Mouse (Mus musculus) CD8-positive naive resting alpha-beta T cell, adult 57 days (primary cell): ENCODE results near the gene Psrc1. TPM values are rescaled to one million over a fixed set of nuclear protein-coding genes. Genes with fewer than 3 reads are reported as not detected.

Experiments
- total RNA-seq: library from RNA; stranded (reverse); gene quantifications from one replicate; pipeline ENCODE4 v1.2.4, GENCODE M21; 2023

Psrc1 gene
- total RNA-seq: 0.40 TPM

DNA sequence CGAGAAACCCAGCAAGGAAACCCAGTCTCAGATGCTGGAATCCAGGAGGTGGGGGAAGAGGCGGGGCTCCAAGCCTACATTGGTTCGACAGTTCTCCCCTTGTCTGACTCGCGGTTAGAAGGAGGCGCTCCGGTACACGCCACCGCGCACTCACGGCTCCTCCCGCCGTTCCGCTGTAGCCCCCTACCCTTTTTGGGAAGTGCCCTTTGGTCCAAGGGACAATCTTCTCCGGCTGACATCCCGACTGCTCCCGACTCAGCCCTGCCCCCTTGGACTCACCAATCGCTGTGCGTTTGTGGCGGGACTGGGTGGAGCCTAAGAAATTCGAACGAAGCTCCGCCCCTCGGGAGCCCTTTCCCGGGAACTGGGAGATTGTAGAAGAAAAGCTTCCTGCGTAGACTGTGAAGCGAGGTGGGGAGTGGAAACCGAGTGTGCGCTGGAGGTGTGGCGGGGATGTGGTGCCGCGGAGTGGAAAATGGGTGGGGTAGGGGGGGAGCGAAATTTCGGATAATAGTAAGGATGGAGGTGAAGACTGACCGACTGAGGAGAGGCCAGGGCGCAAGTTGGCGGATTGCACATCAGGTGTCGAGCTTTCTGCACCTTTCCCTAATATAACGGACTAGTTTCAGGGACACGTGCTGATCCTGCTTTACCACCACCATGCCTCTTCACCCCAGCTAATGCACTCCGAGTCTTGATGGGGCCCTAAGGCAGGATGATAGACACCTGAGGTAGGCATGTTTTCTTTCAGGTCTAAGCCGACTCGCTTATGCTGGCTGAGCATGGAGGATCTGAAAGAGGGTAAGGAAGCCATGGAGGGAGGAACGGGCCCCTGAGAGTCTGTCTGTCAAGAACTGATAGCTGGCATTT, at the start of gene Psrc1:
Gene Psrc1 (plus strand): TSS at position 355 of the 870 bp plus-strand sequence.

DNA sequence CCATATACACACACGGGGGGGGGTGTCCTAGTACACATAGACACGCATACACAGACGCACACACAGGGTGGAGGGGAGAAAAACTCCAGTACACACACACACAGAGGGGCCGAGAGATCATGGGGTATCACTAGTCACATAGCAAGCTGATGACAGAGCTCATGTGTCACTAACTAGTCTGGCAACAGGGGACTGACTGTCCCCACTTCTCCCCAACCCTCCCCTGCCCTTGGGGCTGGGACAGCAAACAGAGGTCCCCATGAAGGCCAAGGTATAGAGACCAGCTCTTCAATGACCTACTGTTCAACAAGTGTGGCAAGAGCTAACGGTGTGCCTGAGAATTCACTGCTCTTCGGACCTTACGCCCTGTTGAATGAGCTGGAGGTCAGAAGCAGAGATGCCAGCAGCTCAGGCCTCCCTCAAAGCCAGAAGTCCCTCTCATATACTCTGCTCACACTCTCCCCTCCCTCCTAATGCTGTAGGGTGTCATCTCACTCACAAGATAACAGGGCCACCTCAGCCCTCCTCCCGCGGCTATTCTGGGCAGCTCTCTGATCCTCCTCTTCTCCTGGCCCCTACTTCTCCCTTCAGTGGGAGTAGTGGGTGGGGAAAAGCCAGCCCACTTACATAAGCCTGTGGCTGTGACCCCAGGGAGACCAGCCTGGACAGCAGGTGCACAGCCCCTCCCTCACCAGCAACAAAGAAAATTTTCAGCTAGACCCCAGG, 19.2 kb upstream of the Psrc1 start, which contains the start of gene Mybphl:
Gene Mybphl (plus strand): TSS at position 642 of the 726 bp plus-strand sequence.

DNA sequence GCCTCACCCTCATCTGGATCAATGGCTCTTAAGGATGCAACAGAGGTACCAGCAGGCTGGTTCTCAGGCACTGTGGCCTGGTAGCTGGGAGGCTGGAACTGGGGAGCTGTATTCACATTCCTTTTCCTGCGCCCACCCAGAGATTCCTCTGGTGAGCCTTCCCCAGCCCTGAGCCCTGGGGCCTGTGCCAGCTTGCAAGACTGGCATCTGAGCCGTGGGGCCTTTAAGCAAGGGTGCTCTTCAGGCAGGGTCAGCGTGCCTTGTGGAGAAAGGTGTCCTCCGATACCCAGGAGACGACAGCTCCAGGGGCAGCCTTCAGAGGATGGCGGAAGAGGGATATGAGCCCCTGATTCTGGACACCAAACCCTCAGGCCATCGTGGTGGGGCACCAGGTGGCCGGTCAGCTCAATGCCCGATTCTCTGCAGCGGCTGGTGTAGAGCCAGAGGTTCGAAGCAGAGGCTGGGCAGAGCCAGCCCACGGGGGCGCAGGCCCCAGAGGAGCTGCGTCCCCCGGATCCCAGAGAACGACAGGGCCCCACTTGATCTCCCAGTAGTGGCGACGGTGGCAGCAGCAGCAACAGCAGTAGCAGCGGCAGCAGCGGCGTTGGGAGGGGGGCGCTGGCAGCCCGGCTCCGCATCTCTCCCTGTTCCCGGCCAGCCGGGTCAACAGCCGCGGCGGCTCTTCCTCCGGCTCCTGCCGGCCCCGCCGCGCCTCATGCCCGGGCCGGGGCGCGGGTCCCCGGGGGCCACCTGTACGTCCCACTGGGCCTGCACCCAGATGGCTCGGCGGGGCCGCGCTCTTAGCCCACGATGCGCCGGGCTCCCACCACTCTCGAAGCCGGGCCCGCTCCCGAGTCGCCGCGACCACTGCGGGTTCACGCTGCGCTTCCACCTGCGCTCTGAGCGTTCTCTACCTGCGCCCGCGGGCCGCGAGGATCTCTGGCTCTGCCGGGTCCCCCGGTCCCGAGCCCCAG, 31.5 kb downstream of the Psrc1 start, which contains the start of gene Celsr2:
Gene Celsr2 (minus strand): TSS at position 696 of the 974 bp plus-strand sequence.

Other genes starting within 250 kb of the Psrc1 start
- 77.8 TPM for gene Gnai3, start 237.7 kb upstream of the Psrc1 start, total RNA-seq
- gene Gpr61, start 229.0 kb upstream of the Psrc1 start, total RNA-seq: not detected
- gene Amigo1, start 197.5 kb upstream of the Psrc1 start, total RNA-seq: 3.4 TPM
- 25.2 TPM for gene Cyb561d1, start 182.6 kb upstream of the Psrc1 start, total RNA-seq
- gene Atxn7l2, start 172.9 kb upstream of the Psrc1 start, total RNA-seq: 38.6 TPM
- not detected for gene Sypl2, start 157.2 kb upstream of the Psrc1 start, total RNA-seq
- gene Psma5, start 126.9 kb upstream of the Psrc1 start, total RNA-seq: 36.6 TPM
- gene Sort1, start 99.8 kb upstream of the Psrc1 start, total RNA-seq: 0.95 TPM
- gene Mybphl, start 18.9 kb upstream of the Psrc1 start, total RNA-seq: not detected
- 7.8 TPM for gene Celsr2, start 31.7 kb downstream of the Psrc1 start, total RNA-seq
- gene Sars, start 61.4 kb downstream of the Psrc1 start, total RNA-seq: 143 TPM
- not detected for gene 1700013F07Rik, start 150.3 kb downstream of the Psrc1 start, total RNA-seq
- 0.09 TPM for gene 5330417C22Rik, start 152.7 kb downstream of the Psrc1 start, total RNA-seq
- 37.3 TPM for gene Tmem167b, start 178.6 kb downstream of the Psrc1 start, total RNA-seq
- gene Taf13, start 187.9 kb downstream of the Psrc1 start, total RNA-seq: 28.9 TPM
- 15.6 TPM for gene Wdr47, start 207.4 kb downstream of the Psrc1 start, total RNA-seq